Mouse (Mus musculus): ENCODE measurements around the gene Mark4. TPM values are rescaled to one million over a fixed set of nuclear protein-coding genes. Genes with fewer than 3 reads are reported as not detected.

Gene Mark4
- polyA plus RNA-seq, 1 experiment from 2014 or later = 7.9 TPM

- no peak for ATAC-seq (replicated peaks; ENCODE audit: low FRiP score, low read depth)
- TF ChIP-seq CTCF (IDR thresholded peaks at IDR 0.05; ENCODE audit: low read depth) = no peak
- no peaks in the 10 kb centered on the region for H3K9me3 ChIP-seq (replicated peaks; ENCODE audit: low read length)
These were observed 34.6 kb downstream of the Mark4 start for GRCm38 (mm10) chr7:19424051-19424450.

GRCm38 (mm10) chr7:19423083-19423482, 35.5 kb downstream of the Mark4 start:
- no peaks in the 10 kb centered on the region for H3K9me3 ChIP-seq (replicated peaks; ENCODE audit: low read length)
- H3K27ac ChIP-seq = no peak overlapping the region
- ATAC-seq (replicated peaks; ENCODE audit: low FRiP score, low read depth) (no peak), DNase-seq (ENCODE audit: low spot score) (no peak)
- WGBS = 88% methylated on average over 3 of the region's 3 CpGs
- H3K27me3 ChIP-seq (ENCODE audit: insufficient read depth, low read length) = peaks cover 15% of the 10 kb centered on the region
- no peak overlapping the region for H3K9ac ChIP-seq (ENCODE audit: low read depth, low read length)
- no peaks in the 10 kb centered on the region; the same call in 1 of the 2 replicates for H3K4me1 ChIP-seq (replicated peaks; ENCODE audit: insufficient read depth, low read length)
- H3K36me3 ChIP-seq (ENCODE audit: insufficient read depth, low read length) = peaks cover 21% of the 10 kb centered on the region
- no peak for TF ChIP-seq CTCF (IDR thresholded peaks at IDR 0.05; ENCODE audit: low read depth)
- no peak overlapping the region for H3K4me2 ChIP-seq (ENCODE audit: low read length)
- no peak overlapping the region for H3K4me3 ChIP-seq (replicated peaks; ENCODE audit: low read depth, low read length)

More at GRCm38 (mm10) chr7:19424051-19424450, 34.6 kb downstream of the Mark4 start:
- Histone ChIP-seq H3K4me2 (ENCODE audit: low read length) (no peak overlapping the region), H3K9ac (ENCODE audit: low read depth, low read length) (no peak overlapping the region), H3K27ac (no peak overlapping the region), H3K36me3 (ENCODE audit: insufficient read depth, low read length) (peaks cover 31% of the 10 kb centered on the region), H3K4me3 (replicated peaks; ENCODE audit: low read depth, low read length) (no peak overlapping the region), H3K27me3 (ENCODE audit: insufficient read depth, low read length) (peaks cover 13% of the 10 kb centered on the region), H3K4me1 (replicated peaks; ENCODE audit: insufficient read depth, low read length) (no peaks in the 10 kb centered on the region; the same call in 1 of the 2 replicates)
- 53% methylated on average over 4 of the region's 4 CpGs for WGBS
- DNase-seq (ENCODE audit: low spot score) = no peak

DNA sequence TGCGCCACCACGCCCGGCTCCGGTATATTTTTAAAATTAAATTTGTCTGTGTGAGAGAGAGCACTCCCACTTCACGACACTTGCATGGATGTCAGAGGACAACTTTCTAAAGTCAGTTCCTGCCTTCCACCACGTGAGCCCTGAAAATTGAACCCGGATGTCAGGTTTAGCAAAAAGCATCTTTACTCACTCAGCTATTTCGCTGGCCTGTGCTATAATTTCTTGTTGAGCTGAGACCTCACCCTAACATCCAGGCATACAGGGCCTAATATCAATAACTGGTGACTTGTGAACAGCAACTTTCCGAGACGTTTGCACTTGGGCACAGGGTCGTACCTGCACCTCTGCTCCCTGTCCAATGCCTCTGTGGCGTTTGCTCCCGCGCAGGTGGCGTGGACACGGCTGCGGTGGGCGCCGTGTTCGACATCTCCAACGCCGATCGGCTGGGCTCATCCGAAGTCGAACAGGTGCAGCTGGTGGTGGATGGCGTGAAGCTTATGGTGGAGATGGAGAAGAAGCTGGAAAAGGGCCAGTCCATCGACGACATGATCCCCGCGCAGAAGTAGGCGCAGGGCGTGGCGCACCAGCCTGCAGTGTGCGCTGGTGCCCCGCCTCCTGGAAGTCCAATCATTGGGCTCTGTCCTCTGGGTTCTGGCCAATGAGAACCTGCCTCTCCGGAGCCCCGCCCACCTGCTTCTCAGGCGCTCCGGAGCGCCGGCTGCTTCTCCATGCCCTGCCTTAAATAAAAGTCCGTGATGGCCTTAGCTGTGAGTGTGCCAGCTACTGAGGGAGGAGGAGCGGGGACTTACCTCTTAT, 37.6 kb downstream of the Mark4 start:
- no peak for TF ChIP-seq CTCF (IDR thresholded peaks at IDR 0.05; ENCODE audit: low read depth)
- DNase-seq (ENCODE audit: low spot score) (peak; percentile 96), ATAC-seq (replicated peaks; ENCODE audit: low FRiP score, low read depth) (peak; percentile 93)
- Histone ChIP-seq H3K27ac (no peak overlapping the region), H3K4me3 (replicated peaks; ENCODE audit: low read depth, low read length) (peak overlapping the region; percentile 16; the same call in 1 of the 2 replicates), H3K36me3 (ENCODE audit: insufficient read depth, low read length) (peaks cover 11% of the 10 kb centered on the region), H3K27me3 (ENCODE audit: insufficient read depth, low read length) (peaks cover 15% of the 10 kb centered on the region), H3K4me2 (ENCODE audit: low read length) (peak overlapping the region; percentile 57), H3K9me3 (replicated peaks; ENCODE audit: low read length) (no peaks in the 10 kb centered on the region), H3K9ac (ENCODE audit: low read depth, low read length) (no peak overlapping the region), H3K4me1 (replicated peaks; ENCODE audit: insufficient read depth, low read length) (no peaks in the 10 kb centered on the region; the same call in 1 of the 2 replicates)
- WGBS = 14% methylated on average over 43 of the region's 43 CpGs

DNA sequence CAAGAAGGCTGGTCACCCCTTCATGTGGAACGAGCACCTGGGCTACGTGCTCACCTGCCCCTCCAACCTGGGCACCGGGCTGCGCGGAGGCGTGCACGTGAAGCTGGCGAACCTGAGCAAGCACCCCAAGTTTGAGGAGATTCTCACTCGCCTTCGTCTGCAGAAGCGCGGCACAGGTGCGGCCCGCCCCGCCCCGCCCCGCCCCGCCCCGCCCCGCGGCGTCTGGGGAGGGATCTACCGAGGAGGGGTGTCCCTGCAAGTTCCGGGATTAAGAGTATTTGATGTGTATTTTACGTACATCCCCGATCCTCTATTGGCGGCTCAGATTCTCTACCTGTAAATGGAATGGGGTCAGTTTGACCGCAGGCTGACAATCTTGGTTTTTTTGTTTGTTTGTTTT, 38.5 kb downstream of the Mark4 start:
- Histone ChIP-seq H3K27me3 (ENCODE audit: insufficient read depth, low read length) (peaks cover 15% of the 10 kb centered on the region), H3K9me3 (replicated peaks; ENCODE audit: low read length) (no peaks in the 10 kb centered on the region), H3K4me1 (replicated peaks; ENCODE audit: insufficient read depth, low read length) (no peaks in the 10 kb centered on the region; the same call in 1 of the 2 replicates), H3K27ac (no peak overlapping the region), H3K4me3 (replicated peaks; ENCODE audit: low read depth, low read length) (0 out of 2 replicates have a peak overlapping the region, but pooled peaks have one; percentile 2), H3K36me3 (ENCODE audit: insufficient read depth, low read length) (peaks cover 3% of the 10 kb centered on the region; the same call in 1 of the 2 replicates), H3K9ac (ENCODE audit: low read depth, low read length) (no peak overlapping the region), H3K4me2 (ENCODE audit: low read length) (peak overlapping the region; percentile 26; the same call in 1 of the 2 replicates)
- 5% methylated on average over 28 of the region's 28 CpGs for WGBS
- no peak for DNase-seq (ENCODE audit: low spot score)
- no peak for ATAC-seq (replicated peaks; ENCODE audit: low FRiP score, low read depth)
- TF ChIP-seq CTCF (IDR thresholded peaks at IDR 0.05; ENCODE audit: low read depth) = no peak

- Histone ChIP-seq H3K36me3 (ENCODE audit: insufficient read depth, low read length) (no peaks in the 10 kb centered on the region), H3K4me3 (replicated peaks; ENCODE audit: low read depth, low read length) (no peak overlapping the region), H3K9me3 (replicated peaks; ENCODE audit: low read length) (no peaks in the 10 kb centered on the region), H3K4me1 (replicated peaks; ENCODE audit: insufficient read depth, low read length) (no peaks in the 10 kb centered on the region; the same call in 1 of the 2 replicates), H3K9ac (ENCODE audit: low read depth, low read length) (no peak overlapping the region), H3K4me2 (ENCODE audit: low read length) (no peak overlapping the region), H3K27me3 (ENCODE audit: insufficient read depth, low read length) (peaks cover 15% of the 10 kb centered on the region), H3K27ac (no peak overlapping the region)
- 71% methylated on average over 15 of the region's 15 CpGs for WGBS
- no peak for ATAC-seq (replicated peaks; ENCODE audit: low FRiP score, low read depth)
- TF ChIP-seq CTCF (IDR thresholded peaks at IDR 0.05; ENCODE audit: low read depth) = no peak
- no peak for DNase-seq (ENCODE audit: low spot score)
These were observed 42.0 kb downstream of the Mark4 start for GRCm38 (mm10) chr7:19416590-19416989.

DNA sequence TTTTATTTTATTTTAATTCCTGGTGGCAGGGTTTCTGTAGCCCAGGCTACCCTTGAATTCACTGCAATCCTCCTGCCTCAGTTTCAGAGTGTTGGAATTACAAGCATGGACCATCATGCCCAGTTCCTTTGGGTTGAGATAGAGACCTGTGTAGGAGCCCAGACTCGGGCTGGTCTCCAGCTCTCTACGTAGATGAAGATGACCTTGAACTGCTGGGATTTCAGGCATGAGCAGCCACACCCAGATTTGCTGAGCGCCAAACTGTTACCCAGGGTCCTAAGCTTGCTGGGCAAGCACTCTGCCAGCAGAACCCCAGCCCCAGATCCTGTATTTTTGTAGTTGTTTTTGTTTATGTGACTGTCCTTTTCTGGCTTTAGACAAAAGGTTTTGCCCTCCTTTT, 45.1 kb downstream of the Mark4 start:
- ATAC-seq (replicated peaks; ENCODE audit: low FRiP score, low read depth) (no peak), DNase-seq (ENCODE audit: low spot score) (no peak)
- H3K9me3 ChIP-seq (replicated peaks; ENCODE audit: low read length) = no peaks in the 10 kb centered on the region
- no peak overlapping the region for H3K4me2 ChIP-seq (ENCODE audit: low read length)
- no peak overlapping the region for H3K4me3 ChIP-seq (replicated peaks; ENCODE audit: low read depth, low read length)
- TF ChIP-seq CTCF (IDR thresholded peaks at IDR 0.05; ENCODE audit: low read depth) = no peak
- no peak overlapping the region for H3K9ac ChIP-seq (ENCODE audit: low read depth, low read length)
- WGBS = 88% methylated on average over 3 of the region's 3 CpGs
- no peaks in the 10 kb centered on the region for H3K4me1 ChIP-seq (replicated peaks; ENCODE audit: insufficient read depth, low read length)
- no peak overlapping the region for H3K27ac ChIP-seq
- no peaks in the 10 kb centered on the region for H3K36me3 ChIP-seq (ENCODE audit: insufficient read depth, low read length)
- no peaks in the 10 kb centered on the region for H3K27me3 ChIP-seq (ENCODE audit: insufficient read depth, low read length)

Measured in kidney, postnatal 0 days (tissue).